Comparison of ENCODE assay signal across 24 mouse cellular contexts in genomic region chr6:23678172-23678571, GRCm38 (mm10). TPM values are rescaled to one million over a fixed set of nuclear protein-coding genes. Genes with fewer than 3 reads are reported as not detected.
DNase-seq lines count a peak whose midpoint lies in the region; ATAC-seq lines count a peak whose summit lies in the region.
"Had no signal": no experiment of that assay in that cellular context is flagged by ENCODE, and none has a peak within 500 bp of the region (broad histone marks: within the 10 kb centered on the region; RNA-seq: fewer than 3 reads in every experiment).

No protein-coding gene starts in this region.

- no peak for DNase-seq in cerebellum, adult 8-10 months
- DNase-seq in cerebellum, adult 9-10 months = peak; percentile 55
- no peak for DNase-seq in cerebellum, adult 11-12 months
- DNase-seq in cerebellum, adult 9-11 months = peak; percentile 25
- DNase-seq in cerebellum, postnatal 36 days = no peak
- DNase-seq in brain, adult 2 months (ENCODE audit: low read depth, low spot score) = peak; percentile 59
- DNase-seq in gastrocnemius, postnatal 36 days = no peak
- DNase-seq: adrenal gland, adult 2 months; adrenal gland, adult 8-10 months; adrenal gland, postnatal 10 days; adrenal gland, postnatal 14 days; adrenal gland, postnatal 25 days; adrenal gland, postnatal 36 days; B cell, adult 2 months; cerebellum, adult 11 months; cerebellum, postnatal 10 days had no signal

- intact Hi-C loops in gastrocnemius, postnatal 36 days (cut with DNase I) = no loop called here

- ATAC-seq in cerebellum, adult (ENCODE audit: insufficient number of reproducible peaks, low FRiP score, low TSS enrichment) = peak; percentile 58; the same call in 1 of the 2 replicates
- ATAC-seq: activated CD4-positive, CD25-positive, alpha-beta regulatory T cell, adult 4 months; CD4-positive, CD25-positive, alpha-beta regulatory T cell, adult 4 months; Patski had no signal

RNA-seq across cellular contexts. Expression of gene Rnf148, which starts 23.2 kb away (rescaled TPM):
- total RNA-seq in gastrocnemius, postnatal 36 days (2021) = not detected
- total RNA-seq: adrenal gland, adult 18-20 months; adrenal gland, adult 2 months; adrenal gland, adult 8-10 months; adrenal gland, postnatal 10 days; adrenal gland, postnatal 14 days; adrenal gland, postnatal 25 days; adrenal gland, postnatal 36 days; CH12.LX; ES-E14; MEL had no signal

RNA-seq across cellular contexts. Expression of gene Rnf133, which starts 28.1 kb away (rescaled TPM):
- total RNA-seq in gastrocnemius, postnatal 36 days (2021) = not detected
- total RNA-seq: adrenal gland, adult 18-20 months; adrenal gland, adult 2 months; adrenal gland, postnatal 10 days; adrenal gland, postnatal 14 days; adrenal gland, postnatal 25 days; adrenal gland, postnatal 36 days; CH12.LX; ES-E14; MEL had no signal

Comparison
In these comparisons a context has a peak if more than half of its experiments do, and no peak if none do; other contexts are left out.
1. DNase-seq: peak in cerebellum, adult 9-10 months (single experiment), cerebellum, adult 9-11 months (single experiment) and brain, adult 2 months (single experiment); none in cerebellum, adult 8-10 months (single experiment), cerebellum, adult 11-12 months (single experiment), cerebellum, postnatal 36 days (0 of 2) and gastrocnemius, postnatal 36 days (0 of 2).